Mouse (Mus musculus): ENCODE results near the gene Exph5. TPM values are rescaled to one million over a fixed set of nuclear protein-coding genes. Genes with fewer than 3 reads are reported as not detected.

Exph5 gene
- polyA plus RNA-seq, 1 experiment from 2014 or later, result 6.9 TPM

GRCm38 (mm10) chr9:53404050-53404752, 102.7 kb downstream of the Exph5 start:
- H3K9ac ChIP-seq (ENCODE audit: low read length), result no peak overlapping the region
- H3K4me1 ChIP-seq (replicated peaks; ENCODE audit: control insufficient read depth, insufficient read depth, low read length), result peaks cover 9% of the 10 kb centered on the region
- no peak overlapping the region for H3K4me2 ChIP-seq (ENCODE audit: low read depth, low read length)
- no peak overlapping the region for H3K27ac ChIP-seq (ENCODE audit: low read length)
- ATAC-seq (ENCODE audit: low read depth), result no peak
- H3K4me3 ChIP-seq (ENCODE audit: low read length), result no peak overlapping the region
- 89% methylated on average over 6 of the region's 6 CpGs for WGBS
- no peaks in the 10 kb centered on the region for H3K27me3 ChIP-seq (ENCODE audit: control insufficient read depth, insufficient read depth, low read depth, low read length)
- H3K36me3 ChIP-seq (ENCODE audit: control insufficient read depth, insufficient read depth, low read length), result peaks cover 6% of the 10 kb centered on the region
- no peaks in the 10 kb centered on the region for H3K9me3 ChIP-seq (ENCODE audit: control insufficient read depth, low read length)

- Histone ChIP-seq H3K4me3 (ENCODE audit: low read length) (peak overlapping the region; percentile 47), H3K27ac (ENCODE audit: low read length) (peak overlapping the region; percentile 34), H3K9me3 (ENCODE audit: control insufficient read depth, low read length) (no peaks in the 10 kb centered on the region), H3K4me1 (replicated peaks; ENCODE audit: control insufficient read depth, insufficient read depth, low read length) (peaks cover 11% of the 10 kb centered on the region), H3K4me2 (ENCODE audit: low read depth, low read length) (peak overlapping the region; percentile 66), H3K36me3 (ENCODE audit: control insufficient read depth, insufficient read depth, low read length) (peaks cover under 1% of the 10 kb centered on the region), H3K27me3 (ENCODE audit: control insufficient read depth, insufficient read depth, low read depth, low read length) (no peaks in the 10 kb centered on the region), H3K9ac (ENCODE audit: low read length) (peak overlapping the region; percentile 64)
- peak; percentile 84 for ATAC-seq (ENCODE audit: low read depth)
- WGBS, result 22% methylated on average over 21 of the region's 21 CpGs
Measured at GRCm38 (mm10) chr9:53404753-53405722, 103.6 kb downstream of the Exph5 start.

GRCm38 (mm10) chr9:53408548-53408947, 107.1 kb downstream of the Exph5 start:
- Histone ChIP-seq H3K4me2 (ENCODE audit: low read depth, low read length) (no peak overlapping the region), H3K27ac (ENCODE audit: low read length) (peak overlapping the region; percentile 57), H3K9me3 (ENCODE audit: control insufficient read depth, low read length) (no peaks in the 10 kb centered on the region), H3K9ac (ENCODE audit: low read length) (no peak overlapping the region), H3K4me3 (ENCODE audit: low read length) (no peak overlapping the region), H3K27me3 (ENCODE audit: control insufficient read depth, insufficient read depth, low read depth, low read length) (no peaks in the 10 kb centered on the region), H3K4me1 (replicated peaks; ENCODE audit: control insufficient read depth, insufficient read depth, low read length) (peaks cover 4% of the 10 kb centered on the region), H3K36me3 (ENCODE audit: control insufficient read depth, insufficient read depth, low read length) (no peaks in the 10 kb centered on the region)
- ATAC-seq (ENCODE audit: low read depth), result peak; percentile 66
- 40% methylated on average over 4 of the region's 4 CpGs for WGBS

- H3K4me3 ChIP-seq (ENCODE audit: low read length), result no peak overlapping the region
- ATAC-seq (ENCODE audit: low read depth), result peak; percentile 82
- no peaks in the 10 kb centered on the region for H3K9me3 ChIP-seq (ENCODE audit: control insufficient read depth, low read length)
- 45% methylated on average over 2 of the region's 2 CpGs for WGBS
- no peak overlapping the region for H3K9ac ChIP-seq (ENCODE audit: low read length)
- peaks cover 4% of the 10 kb centered on the region for H3K4me1 ChIP-seq (replicated peaks; ENCODE audit: control insufficient read depth, insufficient read depth, low read length)
- H3K27me3 ChIP-seq (ENCODE audit: control insufficient read depth, insufficient read depth, low read depth, low read length), result no peaks in the 10 kb centered on the region
- no peaks in the 10 kb centered on the region for H3K36me3 ChIP-seq (ENCODE audit: control insufficient read depth, insufficient read depth, low read length)
- H3K27ac ChIP-seq (ENCODE audit: low read length), result peak overlapping the region; percentile 87
- H3K4me2 ChIP-seq (ENCODE audit: low read depth, low read length), result no peak overlapping the region
Measured at GRCm38 (mm10) chr9:53408953-53409361, 107.5 kb downstream of the Exph5 start.

DNA sequence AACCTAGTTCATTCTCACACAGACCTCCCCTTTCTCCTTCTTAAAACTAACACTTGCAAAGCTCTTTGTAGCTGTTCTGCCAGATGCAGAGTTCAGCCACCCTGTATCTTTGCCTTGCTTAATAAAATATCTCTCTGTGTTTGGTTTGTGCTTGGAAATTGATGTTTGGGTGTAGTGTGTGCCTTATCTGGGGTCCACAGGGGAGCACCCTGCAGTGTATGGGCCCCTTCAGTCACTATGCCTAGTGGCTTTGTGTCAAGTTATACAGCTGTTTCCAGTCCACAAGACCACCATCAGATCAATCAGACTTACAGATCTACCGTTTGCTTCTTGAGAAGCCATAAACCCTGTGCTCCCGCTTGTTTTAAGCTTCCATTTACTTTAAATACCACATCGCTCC, 108.0 kb downstream of the Exph5 start:
- no peak overlapping the region for H3K4me3 ChIP-seq (ENCODE audit: low read length)
- H3K36me3 ChIP-seq (ENCODE audit: control insufficient read depth, insufficient read depth, low read length), result no peaks in the 10 kb centered on the region
- no peak overlapping the region for H3K4me2 ChIP-seq (ENCODE audit: low read depth, low read length)
- no peaks in the 10 kb centered on the region for H3K27me3 ChIP-seq (ENCODE audit: control insufficient read depth, insufficient read depth, low read depth, low read length)
- H3K9ac ChIP-seq (ENCODE audit: low read length), result no peak overlapping the region
- H3K4me1 ChIP-seq (replicated peaks; ENCODE audit: control insufficient read depth, insufficient read depth, low read length), result peaks cover 4% of the 10 kb centered on the region
- 74% methylated on average over 3 of the region's 3 CpGs for WGBS
- ATAC-seq (ENCODE audit: low read depth), result no peak
- peak overlapping the region; percentile 87 for H3K27ac ChIP-seq (ENCODE audit: low read length)
- H3K9me3 ChIP-seq (ENCODE audit: control insufficient read depth, low read length), result no peaks in the 10 kb centered on the region

DNA sequence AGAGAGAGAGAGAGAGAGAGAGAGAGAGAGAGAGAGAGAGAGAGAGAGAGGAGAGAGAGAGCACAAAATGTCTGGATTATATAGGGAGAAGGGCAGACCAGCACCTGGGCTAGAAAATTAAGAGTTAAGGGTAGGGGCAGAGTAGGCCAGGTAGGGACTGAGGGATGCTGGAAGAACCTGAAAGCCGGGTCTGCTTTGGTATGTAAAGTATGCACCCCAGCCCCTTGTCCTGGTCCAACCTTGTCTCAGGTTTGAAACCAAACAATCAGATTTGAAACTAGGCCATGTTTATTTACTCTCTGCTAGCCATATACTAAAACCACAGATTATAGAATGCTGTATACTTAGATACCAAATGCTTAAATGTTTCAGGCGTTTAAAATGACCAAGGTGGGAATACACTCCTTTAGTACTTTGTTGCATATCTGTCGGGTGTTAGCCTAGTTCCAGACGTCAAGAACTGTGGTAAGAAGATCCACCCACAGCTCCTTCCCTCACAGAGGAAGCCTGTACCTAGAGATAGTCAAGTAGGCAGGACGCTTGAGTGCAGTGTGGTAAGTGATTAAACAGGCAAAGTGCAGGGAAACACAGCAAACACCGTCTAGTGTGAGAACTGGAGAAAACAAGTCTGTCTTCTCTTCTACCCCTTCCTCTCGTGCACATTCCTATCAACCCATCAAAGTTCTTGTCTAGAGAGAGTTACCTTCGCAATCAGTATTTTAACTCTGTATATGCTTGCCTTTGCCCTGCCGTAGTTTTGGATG, 120.8 kb downstream of the Exph5 start:
- no peak overlapping the region for H3K27ac ChIP-seq (ENCODE audit: low read length)
- peak; percentile 47 for ATAC-seq (ENCODE audit: low read depth)
- 34% methylated on average over 9 of the region's 9 CpGs for WGBS

GRCm38 (mm10) chr9:53426726-53427125, 125.3 kb downstream of the Exph5 start:
- WGBS, result 83% methylated on average over 3 of the region's 3 CpGs
- H3K4me3 ChIP-seq (ENCODE audit: low read length), result no peak overlapping the region
- H3K4me2 ChIP-seq (ENCODE audit: low read depth, low read length), result no peak overlapping the region
- peaks cover 3% of the 10 kb centered on the region; the same call in 1 of the 2 replicates for H3K4me1 ChIP-seq (replicated peaks; ENCODE audit: control insufficient read depth, insufficient read depth, low read length)
- no peaks in the 10 kb centered on the region for H3K27me3 ChIP-seq (ENCODE audit: control insufficient read depth, insufficient read depth, low read depth, low read length)
- no peak overlapping the region for H3K27ac ChIP-seq (ENCODE audit: low read length)
- ATAC-seq (ENCODE audit: low read depth), result no peak
- no peaks in the 10 kb centered on the region for H3K36me3 ChIP-seq (ENCODE audit: control insufficient read depth, insufficient read depth, low read length)
- H3K9ac ChIP-seq (ENCODE audit: low read length), result no peak overlapping the region
- no peaks in the 10 kb centered on the region for H3K9me3 ChIP-seq (ENCODE audit: control insufficient read depth, low read length)

More for the DNA sequence above, 120.8 kb downstream of the Exph5 start:
- Histone ChIP-seq H3K9me3 (ENCODE audit: control insufficient read depth, low read length) (no peaks in the 10 kb centered on the region), H3K27me3 (ENCODE audit: control insufficient read depth, insufficient read depth, low read depth, low read length) (no peaks in the 10 kb centered on the region), H3K9ac (ENCODE audit: low read length) (no peak overlapping the region), H3K4me2 (ENCODE audit: low read depth, low read length) (no peak overlapping the region), H3K36me3 (ENCODE audit: control insufficient read depth, insufficient read depth, low read length) (no peaks in the 10 kb centered on the region), H3K4me1 (replicated peaks; ENCODE audit: control insufficient read depth, insufficient read depth, low read length) (peaks cover 3% of the 10 kb centered on the region; the same call in 1 of the 2 replicates), H3K4me3 (ENCODE audit: low read length) (no peak overlapping the region)
